Mouse (Mus musculus): ENCODE data around the gene Gm43552.
"Not testable (repeated sequence)": the region's sequence is repeated elsewhere in the genome, so short reads cannot be mapped to it uniquely, and the experiment has no call there.

Gene Gm43552

GRCm38 (mm10) chr5:65492716-65493531 lies at the start of gene Gm43552:
Gene Gm43552 (minus strand): TSS chr5:65492833.
- peak; percentile 98 for DNase-seq (ENCODE audit: low read depth)

- no peak for DNase-seq (ENCODE audit: low read depth)
Measured at GRCm38 (mm10) chr5:65541889-65542288, 49.3 kb upstream of the Gm43552 start.

- DNase-seq (ENCODE audit: low read depth), result peak; percentile 18
Measured at GRCm38 (mm10) chr5:65539786-65540185, 47.2 kb upstream of the Gm43552 start.

- peak; percentile 14 for DNase-seq (ENCODE audit: low read depth)
Measured at GRCm38 (mm10) chr5:65538829-65539228, 46.2 kb upstream of the Gm43552 start.

- DNase-seq (ENCODE audit: low read depth), result no peak
Measured at GRCm38 (mm10) chr5:65538121-65538520, 45.5 kb upstream of the Gm43552 start.

GRCm38 (mm10) chr5:65537420-65538071 lies 44.9 kb upstream of the Gm43552 start:
- DNase-seq (ENCODE audit: low read depth), result no peak

- DNase-seq (ENCODE audit: low read depth), result peak; percentile 96
Measured at GRCm38 (mm10) chr5:65536751-65537419, 44.3 kb upstream of the Gm43552 start, which contains the start of the genes Smim14 and Ube2k. Gene Smim14 (minus strand): TSS chr5:65537184. Gene Ube2k (plus strand): TSS chr5:65537233.

GRCm38 (mm10) chr5:65536068-65536465 lies 43.4 kb upstream of the Gm43552 start:
- DNase-seq (ENCODE audit: low read depth), result not testable (repeated sequence)

- peak; percentile 82 for DNase-seq (ENCODE audit: low read depth)
Measured at GRCm38 (mm10) chr5:65535457-65536067, 42.9 kb upstream of the Gm43552 start.

- DNase-seq (ENCODE audit: low read depth), result no peak
Measured at GRCm38 (mm10) chr5:65534496-65534895, 41.9 kb upstream of the Gm43552 start.

GRCm38 (mm10) chr5:65531283-65531682 lies 38.6 kb upstream of the Gm43552 start:
- no peak for DNase-seq (ENCODE audit: low read depth)

GRCm38 (mm10) chr5:65525674-65526443 lies 33.2 kb upstream of the Gm43552 start:
- DNase-seq (ENCODE audit: low read depth), result peak; percentile 50

- no peak for DNase-seq (ENCODE audit: low read depth)
Measured at GRCm38 (mm10) chr5:65524831-65525230, 32.2 kb upstream of the Gm43552 start.

GRCm38 (mm10) chr5:65521803-65522202 lies 29.2 kb upstream of the Gm43552 start:
- DNase-seq (ENCODE audit: low read depth), result peak; percentile 67

GRCm38 (mm10) chr5:65514635-65515278 lies 22.1 kb upstream of the Gm43552 start:
- peak; percentile 40 for DNase-seq (ENCODE audit: low read depth)

- no peak for DNase-seq (ENCODE audit: low read depth)
Measured at GRCm38 (mm10) chr5:65513506-65513905, 20.9 kb upstream of the Gm43552 start.

GRCm38 (mm10) chr5:65508395-65508794 lies 15.8 kb upstream of the Gm43552 start:
- DNase-seq (ENCODE audit: low read depth), result no peak

- DNase-seq (ENCODE audit: low read depth), result peak; percentile 49
Measured at GRCm38 (mm10) chr5:65505786-65506185, 13.2 kb upstream of the Gm43552 start.

- no peak for DNase-seq (ENCODE audit: low read depth)
Measured at GRCm38 (mm10) chr5:65501407-65501806, 8.8 kb upstream of the Gm43552 start.

- peak; percentile 32 for DNase-seq (ENCODE audit: low read depth)
Measured at GRCm38 (mm10) chr5:65500231-65500630, 7.6 kb upstream of the Gm43552 start.

Data from induced T-regulatory cell, adult 2 months (primary cell).